Mouse (Mus musculus) T-cell, adult 2 months (primary cell): ENCODE data around the gene Ptgds.

Source experiments
- DNase-seq: peaks from one replicate; pipeline ENCODE4 v3.0.0; 2022; ENCODE audit warnings: low spot score

The Ptgds gene

DNA sequence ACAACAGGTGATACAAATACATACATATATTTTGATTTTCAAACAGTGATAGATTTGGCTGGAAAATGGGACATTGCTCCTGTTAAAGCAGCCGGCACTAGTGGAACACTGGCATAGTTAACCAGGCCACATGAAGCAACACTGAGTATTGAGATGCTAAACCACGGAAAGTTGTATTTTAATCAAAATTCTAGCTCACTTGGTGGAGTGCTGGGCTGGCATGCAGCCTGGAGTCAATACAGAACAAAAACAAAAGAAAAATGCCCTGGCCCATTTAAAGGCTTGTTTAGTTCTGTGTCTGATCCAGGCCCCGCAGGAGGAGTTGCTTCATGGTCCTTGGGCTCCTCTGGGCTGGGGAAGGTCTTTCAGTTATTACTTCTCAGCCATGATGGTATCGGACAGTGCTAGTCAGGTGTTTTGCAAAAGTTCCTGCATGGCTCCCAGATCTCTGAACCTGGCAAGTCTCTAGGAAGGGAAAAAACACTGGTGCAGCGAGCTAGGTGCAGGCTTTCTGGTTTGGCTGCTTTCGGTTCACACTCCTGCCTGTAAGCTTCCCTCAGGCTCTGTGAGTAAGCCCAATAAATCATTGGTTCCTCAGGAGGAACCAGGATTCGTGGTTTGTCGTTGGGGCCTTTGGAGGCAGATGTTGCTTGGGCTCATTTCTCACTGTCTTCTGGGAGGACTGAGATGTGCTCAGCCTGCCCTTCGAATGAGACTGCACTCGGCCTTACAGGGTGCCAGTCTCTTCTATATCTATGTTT is 9.9 kb upstream of the Ptgds start:
- no peak for DNase-seq

DNA sequence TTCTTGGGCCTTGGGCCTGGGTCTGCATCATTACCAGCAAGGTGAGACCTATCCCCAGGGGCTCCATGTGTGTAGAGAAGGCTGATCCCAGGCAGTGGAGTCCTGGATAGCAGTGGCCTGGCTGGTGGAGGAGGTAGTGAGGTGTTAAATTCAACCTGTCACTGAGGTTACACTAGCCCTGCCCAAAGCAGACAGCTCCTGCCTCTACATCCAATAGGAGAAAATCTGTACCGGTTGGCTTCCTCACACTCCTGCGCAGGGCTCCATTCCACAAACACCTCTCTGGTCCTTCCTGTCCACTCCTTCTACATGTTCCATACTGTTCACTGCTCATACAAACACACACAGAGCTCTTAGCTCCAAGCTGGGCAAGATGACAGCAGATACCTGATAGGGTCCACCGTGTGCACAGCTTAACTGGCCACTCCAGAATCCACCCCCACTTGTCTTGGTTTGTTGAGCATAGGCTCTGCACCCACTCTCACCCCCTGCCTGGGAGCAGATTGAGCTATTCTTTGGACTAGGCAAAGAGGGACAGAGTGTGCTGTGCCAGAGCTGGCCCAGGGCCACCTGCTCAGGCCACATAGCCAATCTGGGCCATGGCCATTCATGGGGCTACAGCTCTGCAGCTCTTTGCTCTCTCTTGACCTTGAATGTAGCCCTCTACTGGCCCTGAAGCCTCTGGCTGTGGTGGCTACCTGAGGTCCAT is 8.3 kb upstream of the Ptgds start:
- no peak for DNase-seq

DNA sequence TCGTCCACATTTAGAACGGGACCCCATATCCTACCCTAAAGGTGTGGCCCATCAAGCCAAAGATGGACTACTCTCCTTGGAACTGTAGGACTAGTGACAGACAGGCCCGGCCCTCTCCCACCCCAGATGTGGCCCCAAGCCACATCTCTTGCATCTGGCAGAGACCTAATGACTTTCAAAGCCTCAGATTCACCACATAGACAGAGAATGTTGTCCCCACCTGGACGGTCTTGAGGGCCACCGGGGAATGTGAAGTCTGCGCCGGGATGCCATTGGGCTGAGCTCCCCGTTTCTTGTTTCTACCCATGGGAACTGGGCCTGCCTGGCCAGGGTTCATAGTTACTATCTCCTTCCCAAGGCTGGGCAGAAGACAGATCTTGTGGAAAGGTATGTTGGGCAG is 7.7 kb upstream of the Ptgds start:
- DNase-seq = no peak

DNA sequence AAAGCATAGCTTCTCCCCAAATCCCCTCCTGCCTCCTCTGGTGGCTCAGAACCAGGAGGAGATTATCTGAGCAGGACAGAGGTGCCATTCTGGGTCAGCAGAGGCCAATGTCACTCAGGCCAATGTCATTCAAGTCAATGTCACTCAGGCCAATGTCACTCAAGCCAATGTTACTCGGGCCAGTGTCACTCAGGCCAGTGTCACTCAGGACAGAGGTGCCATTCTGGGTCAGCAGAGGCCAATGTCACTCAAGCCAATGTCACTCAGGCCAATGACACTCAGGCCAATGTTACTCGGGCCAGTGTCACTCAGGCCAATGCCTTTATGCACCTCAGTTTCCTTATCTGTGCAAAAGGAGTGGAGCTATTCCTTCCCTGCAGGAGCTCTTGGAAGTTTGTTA is 2.7 kb upstream of the Ptgds start:
- no peak for DNase-seq

DNA sequence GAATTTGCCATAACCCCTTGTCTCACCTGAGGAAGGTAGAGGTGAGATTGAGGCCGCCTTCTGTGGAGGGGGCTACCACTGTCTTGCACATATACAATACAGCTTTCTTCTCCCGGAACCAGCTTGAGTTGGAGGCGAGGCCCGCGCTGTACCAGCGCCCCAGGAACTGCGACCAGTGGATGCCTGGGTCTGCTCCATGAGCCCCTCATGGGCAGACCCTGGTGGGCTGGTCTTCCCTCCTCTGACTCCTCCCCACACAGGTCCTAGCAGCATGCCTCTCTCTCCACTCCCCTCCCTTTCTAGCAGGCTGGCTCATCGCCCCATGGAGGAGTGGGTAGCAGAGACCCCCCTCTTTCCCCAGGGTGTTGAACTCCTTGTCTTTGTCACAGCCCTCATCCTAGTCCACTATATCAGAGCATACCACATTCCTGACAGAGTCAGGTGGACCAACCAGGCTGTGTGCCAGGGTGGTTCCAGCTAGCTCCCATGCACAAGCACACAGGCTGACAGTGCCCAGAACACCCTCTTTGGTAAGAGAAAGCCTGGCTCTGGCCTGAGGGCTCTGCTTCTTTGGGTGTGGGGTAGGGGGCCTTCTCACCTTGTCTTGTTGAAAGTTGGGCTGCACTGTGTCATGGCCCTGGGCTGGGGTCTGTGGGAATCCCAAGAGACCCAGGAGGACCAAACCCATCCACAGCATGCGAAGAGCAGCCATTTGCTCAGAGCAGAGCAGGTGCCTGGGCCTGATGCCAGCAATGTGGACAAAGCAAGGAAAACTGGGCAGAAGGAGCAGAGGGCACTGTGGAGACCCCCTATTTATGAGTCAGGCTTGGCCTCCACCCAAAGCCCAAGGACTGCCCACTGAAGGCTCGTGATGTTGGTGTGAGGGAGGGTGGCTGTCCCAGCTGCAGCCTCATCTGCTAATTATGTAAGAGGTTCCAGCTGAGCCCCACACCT is 607 bp downstream of the Ptgds start:
- no peak for DNase-seq

DNA sequence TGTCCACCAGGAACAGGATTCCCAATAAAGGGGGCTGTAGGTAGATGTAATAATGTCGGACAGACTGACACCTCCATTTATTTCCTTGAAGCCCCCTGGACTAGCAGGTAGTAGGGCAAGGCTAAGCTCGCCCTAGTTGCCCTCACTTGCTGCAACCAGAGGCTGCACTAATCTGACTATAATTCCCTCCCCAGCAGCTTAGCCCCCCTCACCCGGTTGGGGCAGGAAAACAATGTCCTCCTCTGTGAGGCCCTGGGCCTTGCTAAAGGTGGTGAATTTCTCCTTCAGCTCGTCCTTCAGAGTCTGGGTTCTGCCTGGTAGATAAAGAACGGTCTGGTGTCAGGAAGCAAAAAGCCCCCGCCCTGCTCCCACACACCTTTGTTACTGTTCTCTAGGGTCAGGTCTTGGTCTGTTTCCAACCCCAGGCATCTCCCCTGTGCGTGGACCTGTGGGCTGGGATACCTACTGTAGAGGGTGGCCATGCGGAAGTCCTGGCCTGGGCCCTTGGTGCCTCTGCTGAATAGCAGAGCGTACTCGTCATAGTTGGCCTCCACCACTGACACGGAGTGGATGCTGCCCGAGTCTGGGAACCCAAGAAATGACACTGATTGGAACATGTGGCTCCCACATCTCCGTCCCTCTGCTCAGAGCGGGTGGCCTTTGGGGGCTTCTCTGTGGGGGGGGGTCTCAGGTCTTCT is 2.1 kb downstream of the Ptgds start:
- no peak for DNase-seq

DNA sequence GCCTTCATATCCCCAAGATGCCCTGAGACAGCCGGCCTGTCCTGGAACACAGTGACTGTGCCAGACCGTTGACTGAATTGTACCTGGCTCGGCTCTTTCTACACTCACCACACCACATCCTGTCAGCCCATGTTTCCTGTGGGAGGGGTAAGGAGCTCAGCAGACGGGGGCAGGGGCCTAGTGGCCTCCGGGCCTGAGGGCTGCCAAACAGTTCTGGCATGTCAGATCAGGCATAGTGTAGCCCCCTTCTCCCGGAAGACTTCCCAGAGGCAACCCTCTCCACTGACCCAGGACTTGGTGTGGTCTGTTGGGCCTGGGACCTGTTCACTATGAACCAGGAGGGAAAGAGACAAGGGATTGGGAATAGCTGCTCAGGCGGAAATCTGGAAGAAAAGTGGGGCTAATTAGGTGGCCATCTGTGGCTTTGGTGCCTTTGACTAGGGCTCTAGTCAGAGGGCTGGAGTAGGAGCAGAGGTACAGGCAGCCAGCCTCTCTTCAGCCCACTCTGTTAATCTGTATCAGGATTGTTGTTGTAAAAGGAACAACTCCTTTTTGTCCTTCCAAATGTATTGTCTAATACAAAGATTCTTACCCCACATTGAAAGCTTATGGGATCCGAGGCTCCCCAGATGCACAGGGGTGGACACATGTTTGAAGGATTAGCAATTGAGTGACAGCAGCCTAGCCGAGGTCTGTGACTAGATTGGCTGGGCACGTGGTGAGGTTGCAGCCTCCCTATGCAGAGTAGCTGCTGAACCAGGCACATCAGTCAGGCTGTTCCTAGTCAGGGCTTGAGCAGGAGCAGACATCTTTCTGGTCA is 3.8 kb downstream of the Ptgds start:
- DNase-seq = peak; percentile 80

DNA sequence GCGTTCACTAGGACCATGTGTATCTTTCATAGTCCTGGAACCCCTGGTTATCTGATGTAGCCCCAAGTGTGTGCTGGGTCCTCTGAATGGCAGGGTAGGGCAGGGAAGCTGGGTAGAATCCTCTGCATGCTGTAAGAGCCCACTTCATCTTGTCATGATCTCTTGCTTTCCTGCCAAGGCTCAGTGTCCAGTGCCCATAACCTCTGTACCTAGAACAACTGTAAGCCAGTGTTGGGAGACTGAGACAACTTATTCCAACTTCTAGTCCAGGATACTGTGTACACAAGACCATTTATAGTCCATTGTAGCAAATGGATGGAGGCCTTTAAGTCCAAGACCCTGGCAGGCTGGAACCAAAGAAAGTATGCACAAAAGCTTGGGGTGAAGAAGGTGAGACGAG is 4.6 kb downstream of the Ptgds start:
- DNase-seq = no peak

DNA sequence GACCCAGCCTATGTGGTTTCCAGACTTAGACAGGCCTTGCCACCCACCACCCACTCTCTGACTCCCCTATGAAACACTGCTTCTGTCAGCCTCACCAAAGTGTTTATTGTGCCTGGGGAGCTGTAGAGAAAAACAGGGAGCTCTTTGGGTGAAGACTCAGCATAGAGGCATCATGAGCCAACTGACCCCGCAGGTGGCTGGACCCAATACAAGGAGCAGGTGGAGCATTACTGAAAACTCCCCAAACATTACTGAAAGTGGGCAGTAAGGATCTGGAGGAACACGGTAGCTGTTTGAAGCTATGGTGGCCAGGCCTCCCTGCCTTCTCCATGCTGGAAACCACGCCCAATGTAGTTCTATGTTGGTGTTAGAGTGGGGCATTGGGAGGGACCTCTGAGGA is 6.2 kb downstream of the Ptgds start:
- no peak for DNase-seq

DNA sequence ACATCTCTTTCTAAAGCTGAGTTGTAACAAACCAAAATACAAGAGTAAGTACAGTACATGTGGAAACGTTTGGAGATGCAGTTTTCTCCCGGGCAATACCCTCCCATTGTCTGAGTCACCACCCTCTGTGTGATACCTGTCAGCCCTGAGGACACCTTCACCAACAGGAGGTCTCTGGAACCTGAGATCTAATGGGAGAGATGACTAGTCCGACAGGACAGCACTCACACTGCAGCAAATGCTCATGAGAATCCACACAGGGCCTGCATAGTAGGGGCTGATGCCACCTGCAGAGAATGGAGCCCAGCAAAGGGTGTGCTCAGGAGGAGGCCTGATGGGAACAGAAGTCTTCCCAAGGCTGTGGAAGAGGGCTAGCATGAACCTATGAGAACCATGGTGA is 8.4 kb downstream of the Ptgds start:
- no peak for DNase-seq

DNA sequence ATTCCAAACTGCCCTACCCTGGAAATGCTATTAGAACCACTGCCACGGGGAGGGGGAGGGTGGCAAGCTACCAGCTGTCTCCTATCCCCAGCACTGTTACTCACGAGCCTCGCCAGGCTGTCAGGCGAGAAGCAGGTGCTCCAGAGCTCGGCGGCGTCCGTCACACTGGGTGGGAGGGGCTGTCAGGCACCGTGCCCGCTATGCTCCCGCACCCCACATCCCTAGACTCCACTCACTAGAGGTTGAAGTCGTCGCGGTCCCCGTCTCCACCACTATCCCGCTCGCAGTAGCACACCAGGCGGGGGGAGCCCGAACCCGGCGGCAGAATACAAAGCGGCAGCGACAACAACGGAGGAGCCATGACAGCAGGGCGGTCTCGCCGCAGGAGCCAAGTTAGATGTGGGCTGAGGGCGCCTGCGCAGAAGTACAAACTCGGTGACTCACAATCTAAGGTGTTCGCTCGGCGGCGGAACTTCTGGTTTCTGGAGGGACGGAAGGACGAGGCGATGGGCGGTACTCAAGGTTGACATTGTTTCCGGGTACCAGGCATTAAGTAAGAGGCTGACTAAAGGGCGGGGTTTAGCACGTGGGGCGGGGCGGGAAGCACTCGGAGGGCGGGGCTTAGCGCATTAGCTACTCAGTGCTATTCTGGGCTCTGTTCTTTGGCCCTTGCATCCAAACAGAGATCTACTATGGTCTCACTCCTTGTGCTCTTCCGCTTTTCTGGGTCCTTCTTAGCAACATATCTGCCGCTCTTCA is 9.1 kb downstream of the Ptgds start, which contains the start of gene Paxx:
TSS of gene Paxx (minus strand) at position 544 of the 759 bp plus-strand sequence.
- peak; percentile 98 for DNase-seq

DNA sequence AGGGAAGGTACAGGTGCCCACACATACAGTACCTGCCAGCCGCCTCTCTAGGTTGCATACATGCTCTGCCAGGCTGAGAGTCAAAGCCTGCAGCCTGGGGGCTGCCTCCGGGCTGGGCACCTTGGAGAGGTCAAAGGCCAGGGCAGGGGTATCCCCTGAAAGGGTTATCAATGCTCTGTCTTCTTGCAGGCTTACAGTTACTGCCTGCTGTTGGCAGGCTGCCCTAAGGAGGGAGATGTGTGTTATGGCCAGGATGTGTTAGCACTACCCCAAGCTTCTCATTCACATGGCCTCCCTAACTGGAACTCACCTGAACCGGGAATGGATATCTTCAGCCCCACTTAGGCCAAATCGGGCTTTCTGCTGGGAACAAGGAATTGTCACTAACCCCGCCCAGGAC is 9.7 kb downstream of the Ptgds start:
- DNase-seq = no peak

DNA sequence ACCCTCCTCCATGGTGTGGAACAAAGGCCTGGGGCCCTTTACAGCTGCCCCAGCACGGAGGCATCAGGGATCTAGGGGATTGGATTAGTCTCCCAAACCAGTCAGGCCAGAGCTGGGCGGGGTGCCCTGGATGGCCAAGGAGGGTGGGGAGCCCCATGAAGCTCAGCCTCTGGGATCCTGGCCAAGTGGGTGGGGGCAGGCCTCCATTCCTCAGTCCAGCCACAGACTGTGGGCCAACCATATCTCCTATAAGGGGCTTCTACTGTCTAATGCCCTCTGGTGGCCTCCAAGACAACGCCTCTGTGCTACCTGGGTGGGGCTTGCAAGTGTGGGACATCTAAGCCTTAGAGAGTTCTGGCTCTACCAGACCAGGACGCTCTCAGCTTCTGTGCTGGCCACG is 10.9 kb downstream of the Ptgds start:
- DNase-seq = no peak

DNA sequence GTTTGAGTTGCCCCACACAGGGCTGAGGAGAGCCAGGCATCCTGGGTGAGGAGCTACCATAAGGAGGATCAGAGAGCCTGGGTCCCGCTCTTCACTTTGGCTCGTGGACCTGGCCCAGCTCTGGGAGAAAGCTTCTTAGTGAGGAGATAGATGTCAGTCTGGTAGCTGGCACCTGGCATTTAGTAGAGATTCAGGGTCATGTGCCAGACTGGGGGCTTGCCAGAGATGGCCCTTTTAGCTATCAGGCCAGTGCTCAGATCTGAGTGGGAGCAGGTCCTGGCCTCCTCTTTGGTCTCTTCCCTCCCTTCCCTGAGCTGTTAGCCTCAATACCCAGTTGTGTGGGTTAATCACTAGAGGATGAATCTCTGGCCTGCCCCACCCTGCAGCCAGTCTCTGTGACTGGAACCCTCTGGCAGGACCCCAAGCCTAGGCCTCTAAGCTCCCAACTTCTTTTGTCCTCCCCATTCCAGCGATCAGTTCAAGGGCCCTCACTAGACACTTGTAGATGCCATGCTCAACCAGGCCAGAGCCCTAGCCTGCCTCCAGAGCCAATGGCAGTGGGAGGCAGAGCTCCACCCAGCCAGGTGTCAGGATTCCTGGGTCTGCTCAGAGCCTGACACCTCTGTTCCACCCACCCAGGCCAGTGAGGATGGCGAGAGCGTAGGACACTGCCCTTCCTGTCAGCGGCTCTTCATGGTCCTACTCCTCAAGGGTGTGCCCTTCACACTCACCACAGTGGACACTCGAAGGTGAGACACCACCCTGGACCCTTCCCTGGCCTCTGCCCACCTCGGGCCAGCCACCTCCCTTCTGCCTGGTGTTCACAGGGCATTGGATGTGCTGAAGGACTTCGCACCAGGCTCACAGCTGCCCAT is 12.6 kb downstream of the Ptgds start:
- DNase-seq = no peak

DNA sequence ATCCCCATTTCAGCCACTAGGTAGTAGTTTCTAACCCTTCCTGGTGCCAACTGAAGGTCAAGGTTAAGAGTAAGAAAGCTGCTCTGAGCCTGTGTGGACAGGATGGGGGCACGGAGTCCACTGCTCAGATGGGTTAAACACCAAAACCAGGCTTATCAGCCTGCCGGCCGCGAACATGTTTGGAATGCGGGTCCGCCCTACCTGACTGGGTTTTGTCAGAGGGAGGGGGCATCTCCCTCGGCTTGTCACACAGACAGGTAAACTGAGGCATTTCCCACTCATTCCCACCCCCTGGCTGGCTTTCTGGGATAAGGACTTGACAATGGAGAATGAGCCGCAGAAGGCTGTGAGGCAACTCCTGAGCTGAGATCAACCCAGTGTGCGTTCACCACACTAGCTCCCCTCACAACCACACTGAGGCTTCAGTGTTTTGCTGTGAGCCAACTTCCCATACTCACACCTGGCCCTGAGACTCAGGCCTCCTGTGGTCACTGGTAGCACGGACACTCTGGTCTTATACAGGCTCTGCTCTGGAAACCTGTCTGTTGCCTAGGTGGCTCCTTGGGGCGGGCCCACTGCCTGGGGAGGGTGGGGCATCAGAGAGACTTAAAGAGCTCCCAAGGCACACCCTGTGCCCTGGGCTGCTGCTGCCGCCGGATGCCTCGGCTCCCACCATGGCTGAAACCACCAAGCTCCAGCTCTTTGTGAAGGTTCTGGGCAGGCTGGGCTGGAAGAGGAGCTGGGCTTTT is 13.5 kb downstream of the Ptgds start, which contains the start of gene Clic3:
TSS of gene Clic3 (plus strand) at position 634 of the 749 bp plus-strand sequence.
- no peak for DNase-seq

DNA sequence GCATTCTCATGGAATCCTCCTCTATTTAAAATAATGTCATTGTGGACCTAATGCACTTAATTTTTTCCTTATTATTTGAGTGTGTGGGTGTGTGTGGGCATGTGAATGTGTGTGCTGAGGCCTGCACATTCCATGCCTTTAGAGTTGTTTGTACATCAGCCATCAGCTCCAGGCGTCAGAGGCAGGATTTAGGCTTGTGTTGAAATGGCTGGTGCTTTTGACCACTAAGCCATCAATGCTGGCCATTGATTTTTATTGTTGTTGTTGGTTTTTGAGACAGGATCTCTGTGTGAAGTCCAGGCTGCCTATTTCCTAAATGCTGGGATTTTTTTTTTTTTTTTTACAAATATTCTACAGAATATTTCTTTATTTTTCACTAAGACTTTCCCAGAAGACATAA is 16.9 kb downstream of the Ptgds start:
- no peak for DNase-seq

DNA sequence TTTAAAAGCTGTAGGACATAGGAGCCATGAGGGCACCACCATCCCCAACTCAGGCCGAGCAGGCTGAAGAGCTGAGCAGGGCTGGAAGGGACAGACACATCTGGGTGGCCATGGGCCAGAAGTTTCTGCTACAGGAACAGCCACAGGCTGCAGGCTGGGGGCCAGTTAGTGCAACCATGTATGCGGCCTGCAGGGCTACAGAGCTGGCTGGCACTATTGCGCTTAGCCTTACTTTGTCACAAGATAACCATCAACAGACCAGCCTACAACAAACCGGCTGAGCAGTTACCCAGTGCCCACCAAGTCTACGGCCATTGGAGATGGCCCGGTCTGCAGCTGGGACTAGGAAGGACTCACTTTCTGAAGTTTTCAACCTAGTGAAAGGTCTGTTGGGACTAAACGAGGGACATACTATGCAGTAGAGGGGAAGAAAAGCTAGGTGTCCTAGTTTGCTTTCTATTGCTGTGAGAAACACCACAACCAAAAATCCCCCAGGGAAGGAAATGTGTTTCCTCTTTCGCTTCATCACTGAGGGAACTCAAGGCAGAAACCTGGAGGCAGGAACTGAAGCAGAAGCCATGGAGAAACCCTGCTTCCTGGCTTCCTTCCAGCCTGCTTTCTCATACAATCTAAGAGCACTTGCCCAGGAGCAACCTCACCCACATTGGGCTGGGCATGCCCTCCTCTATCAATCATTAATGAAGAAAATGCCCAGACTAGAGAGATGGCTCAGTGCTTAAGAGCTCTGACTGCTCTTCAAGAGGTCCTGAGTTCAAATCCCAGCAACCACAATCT is 18.8 kb downstream of the Ptgds start:
- DNase-seq = no peak

DNA sequence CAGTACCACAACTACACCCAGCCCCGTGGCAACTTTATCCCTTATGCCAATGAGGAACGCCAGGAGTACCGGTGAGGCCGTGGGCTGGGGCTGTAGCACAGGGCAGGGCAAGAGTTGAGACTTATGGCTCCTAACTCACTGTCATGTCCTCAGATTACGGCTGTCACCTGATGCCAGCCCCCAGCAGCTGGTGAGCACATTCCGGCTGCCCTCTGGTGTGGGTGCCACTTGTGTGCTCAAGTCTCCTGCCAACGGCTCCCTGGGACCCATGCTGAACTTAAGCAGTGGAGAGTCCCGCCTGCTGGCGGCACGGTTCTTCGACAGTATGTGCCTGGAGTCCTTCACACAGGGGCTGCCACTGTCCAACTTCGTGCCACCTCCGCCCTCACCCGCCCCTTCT is 27.2 kb downstream of the Ptgds start:
- no peak for DNase-seq
